Mouse (Mus musculus) neural tube, embryonic 10.5 days (tissue): Measurements from ENCODE around the gene Tnfaip6.
"Not testable (repeated sequence)": the region's sequence is repeated elsewhere in the genome, so short reads cannot be mapped to it uniquely, and the experiment has no call there.

Experiments used
- DNase-seq: peaks from one replicate; pipeline ENCODE4 v3.0.0-alpha.2; 2017; ENCODE audit warnings: low spot score; ENCODE audit errors: extremely low spot score

The Tnfaip6 gene

DNA sequence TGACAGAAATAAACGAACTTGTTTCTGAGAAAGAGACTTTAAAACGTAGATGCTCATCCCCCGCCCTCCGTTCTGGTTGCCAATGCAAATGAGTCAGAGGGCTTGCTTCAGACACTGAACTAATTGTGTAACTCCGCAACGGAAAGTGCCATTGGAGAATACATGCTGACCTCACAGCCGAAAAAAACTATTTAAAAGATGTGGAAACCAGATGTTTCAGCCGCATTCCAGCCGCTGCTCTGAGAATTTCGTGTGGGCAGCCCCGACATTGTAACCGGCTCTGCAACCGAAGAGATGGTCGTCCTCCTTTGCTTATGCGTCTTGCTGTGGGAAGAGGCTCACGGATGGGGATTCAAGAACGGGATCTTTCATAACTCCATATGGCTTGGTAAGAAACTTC is at the start of gene Tnfaip6:
Tnfaip6 (plus strand) TSS at position 128 of the 400 bp plus-strand sequence.
- peak; percentile 64 for DNase-seq

DNA sequence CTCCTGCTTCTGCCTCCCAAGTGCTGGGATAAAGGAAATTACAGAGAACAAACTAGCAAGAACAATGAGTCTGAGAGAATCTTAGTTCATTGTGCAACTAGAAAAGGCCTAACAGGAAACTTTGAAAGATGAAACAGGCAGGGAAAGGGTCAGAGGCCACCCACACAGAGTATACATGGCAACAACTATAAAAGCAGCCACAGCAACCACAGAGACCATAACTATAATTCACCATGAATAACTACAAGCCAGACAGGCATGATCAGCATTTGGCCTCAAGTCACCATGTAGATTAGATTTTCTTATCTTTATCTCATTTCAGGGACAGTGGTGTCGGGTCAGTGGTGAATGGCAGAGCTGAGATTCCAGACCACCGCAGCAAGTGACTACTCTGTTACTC is 48.2 kb upstream of the Tnfaip6 start:
- DNase-seq = no peak

DNA sequence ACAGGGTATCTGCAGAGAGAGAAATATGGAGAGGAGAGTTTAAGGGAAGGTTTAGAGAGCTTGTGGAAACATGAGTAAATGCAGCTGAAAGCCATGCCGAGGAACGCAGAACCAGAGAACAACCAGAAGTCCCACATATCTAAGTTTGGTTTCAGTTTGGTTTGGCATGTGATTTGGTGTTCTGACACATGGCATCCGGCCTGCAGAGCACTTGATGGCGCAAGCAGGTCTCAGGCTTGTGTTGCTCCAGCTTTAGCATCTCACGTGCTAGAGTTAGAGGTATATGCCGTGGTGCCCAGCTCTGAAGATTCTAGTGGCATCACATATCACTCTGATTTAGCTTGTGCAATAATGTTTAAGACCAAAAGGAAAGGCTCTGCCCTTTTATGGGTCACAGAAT is 46.4 kb upstream of the Tnfaip6 start:
- DNase-seq = no peak

DNA sequence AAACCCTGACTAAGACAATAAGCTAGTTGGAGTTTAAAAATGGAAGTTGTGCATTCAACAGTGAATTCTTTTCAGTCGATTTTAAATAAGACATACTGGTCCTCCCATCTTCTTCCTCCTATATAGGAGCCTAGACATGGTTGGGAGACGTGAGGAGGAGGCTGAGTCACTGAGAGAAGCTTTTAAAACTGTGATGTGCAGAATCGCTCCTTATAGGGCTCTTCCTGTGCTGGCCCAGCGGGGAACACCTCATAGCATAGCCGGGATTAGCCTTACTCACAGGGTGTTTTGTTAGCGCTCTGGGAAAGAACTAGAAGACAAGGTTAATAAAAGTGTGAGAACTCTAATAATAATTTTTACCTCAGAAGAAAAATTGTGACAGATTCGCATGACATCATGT is 37.8 kb upstream of the Tnfaip6 start:
- DNase-seq = no peak

DNA sequence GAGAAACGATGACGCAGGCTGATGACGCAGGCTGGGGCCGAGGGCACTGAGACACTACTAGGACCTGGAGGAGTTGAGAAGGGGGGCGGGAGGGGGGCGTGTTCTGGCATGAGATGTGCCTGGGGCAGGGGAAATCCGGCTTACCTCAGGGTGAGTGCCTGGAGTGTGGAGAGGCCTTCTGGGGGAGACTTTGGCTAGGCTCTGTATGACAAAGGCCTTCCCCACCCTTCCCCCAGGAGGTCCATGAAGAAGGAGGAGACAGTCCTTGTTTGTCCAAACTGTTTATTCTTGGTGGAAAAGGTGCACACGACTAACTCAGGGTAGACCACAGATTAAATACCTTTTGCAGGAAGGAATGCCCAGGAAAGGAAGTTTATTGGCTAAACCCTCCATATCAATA is 36.3 kb upstream of the Tnfaip6 start:
- DNase-seq = no peak

DNA sequence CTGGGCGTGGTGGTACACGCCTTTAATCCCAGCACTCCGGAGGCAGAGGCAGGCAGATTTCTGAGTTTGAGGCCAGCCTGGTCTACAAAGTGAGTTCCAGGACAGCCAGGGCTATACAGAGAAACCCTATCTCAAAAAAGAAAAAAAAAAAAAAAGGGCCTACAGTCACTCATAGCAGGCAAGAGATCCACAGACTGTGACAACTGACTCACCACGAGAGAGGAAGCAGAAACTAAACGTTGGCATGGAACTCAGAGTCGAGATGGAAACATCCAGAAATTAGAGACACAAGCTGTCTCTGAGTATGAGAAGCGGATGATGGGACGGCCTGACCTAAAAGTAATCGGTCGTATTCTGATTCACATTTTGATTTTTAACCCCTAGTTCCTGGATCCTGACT is 35.5 kb upstream of the Tnfaip6 start:
- not testable (repeated sequence) for DNase-seq

DNA sequence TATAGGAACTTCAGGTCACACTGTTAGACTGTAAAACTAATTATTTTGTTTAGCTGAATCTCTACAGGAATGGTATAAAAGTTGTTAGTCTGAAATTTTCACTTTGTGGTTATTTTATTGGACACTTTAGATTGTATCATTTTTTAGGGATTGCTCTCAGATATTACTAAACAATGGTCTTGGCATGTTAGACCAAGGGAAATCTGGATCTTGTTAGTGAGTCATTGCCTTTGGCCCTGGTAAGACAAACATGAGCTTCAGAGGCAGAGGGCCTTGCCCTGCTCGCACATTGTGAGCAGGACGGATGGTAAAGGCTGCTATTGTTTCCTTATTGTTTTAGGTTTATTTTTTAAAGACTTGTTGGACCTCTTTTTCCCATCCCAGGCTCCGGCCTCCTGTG is 31.4 kb upstream of the Tnfaip6 start:
- no peak for DNase-seq

DNA sequence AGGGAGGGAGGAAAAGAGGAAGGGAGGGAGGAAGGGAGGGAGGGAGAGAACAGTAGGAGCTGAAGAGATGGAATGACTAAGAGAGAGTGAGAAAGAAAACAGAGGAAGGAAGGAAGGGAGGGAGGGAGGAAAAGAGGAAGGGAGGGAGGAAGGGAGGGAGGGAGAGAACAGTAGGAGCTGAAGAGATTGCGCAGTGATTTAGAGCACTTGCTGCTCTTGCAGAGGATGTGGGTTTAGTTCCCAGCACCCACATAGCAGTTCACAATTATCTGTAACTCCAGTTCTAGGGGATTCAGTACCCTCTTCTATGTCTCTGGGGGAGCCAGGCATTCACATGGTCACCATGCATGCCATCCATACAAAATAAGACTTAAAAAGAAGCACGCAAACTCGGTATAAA is 26.0 kb upstream of the Tnfaip6 start:
- DNase-seq = not testable (repeated sequence)

DNA sequence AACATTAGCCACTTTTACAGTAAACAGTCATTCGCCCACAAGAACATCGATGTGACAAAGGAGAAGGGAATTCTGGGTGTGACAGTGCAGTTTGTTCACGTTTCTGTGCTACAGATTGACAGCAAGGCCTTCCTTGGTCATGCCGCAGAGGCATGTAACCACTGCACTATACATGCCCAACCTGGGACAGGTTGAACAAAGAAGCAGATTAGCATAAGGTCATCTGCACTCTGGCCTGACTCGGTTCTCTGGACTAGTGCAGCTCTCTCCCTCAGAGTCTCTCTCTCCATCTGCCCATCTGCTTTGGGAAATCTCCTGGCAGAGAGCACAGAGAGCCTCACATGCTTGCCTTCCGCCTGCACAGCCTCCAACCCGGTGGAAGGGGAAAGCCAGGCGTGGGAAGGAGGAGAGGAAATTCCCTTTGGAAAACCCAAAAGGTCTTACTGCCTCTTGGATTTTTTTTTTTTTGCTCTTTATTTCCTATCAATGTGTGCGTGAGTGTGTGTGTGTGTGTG is 24.4 kb upstream of the Tnfaip6 start:
- DNase-seq = no peak

DNA sequence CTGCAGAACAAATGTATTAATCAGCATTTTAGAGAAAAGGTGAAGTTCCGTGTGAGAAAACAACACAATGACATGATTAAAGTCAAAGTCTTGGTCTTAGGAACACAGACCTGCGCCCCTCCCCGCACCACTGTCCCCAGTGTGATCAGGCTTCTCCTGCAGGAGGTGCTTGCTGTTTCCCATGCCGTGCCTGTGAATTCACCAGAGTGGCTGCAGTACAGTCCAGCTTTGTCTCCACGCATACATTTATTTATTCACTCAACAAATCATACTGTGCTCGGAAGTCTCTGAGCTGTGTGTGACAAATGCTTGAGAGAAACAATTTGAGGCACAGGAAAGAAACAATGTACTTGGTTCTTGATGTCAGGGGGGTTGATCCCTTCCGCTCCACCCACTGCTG is 21.4 kb upstream of the Tnfaip6 start:
- DNase-seq = no peak

DNA sequence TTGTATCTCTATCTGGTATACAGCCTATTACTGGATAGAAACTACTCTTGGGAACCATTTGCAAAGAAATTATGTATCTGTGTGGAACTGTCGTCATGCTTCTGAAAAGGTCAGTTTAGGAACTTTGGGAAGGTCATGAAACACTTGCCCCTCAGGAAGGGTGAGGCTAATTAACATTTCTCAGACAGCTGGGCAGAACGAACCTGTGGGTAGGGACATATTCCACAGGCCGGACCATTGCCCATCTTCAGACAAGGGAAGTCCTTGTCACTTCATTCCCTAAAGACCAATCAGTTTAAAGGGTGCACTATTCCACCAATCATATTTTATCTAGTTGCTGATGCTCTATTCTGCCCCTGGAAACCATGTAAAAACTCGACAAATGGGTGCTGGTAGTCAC is 10.7 kb upstream of the Tnfaip6 start:
- DNase-seq = no peak

DNA sequence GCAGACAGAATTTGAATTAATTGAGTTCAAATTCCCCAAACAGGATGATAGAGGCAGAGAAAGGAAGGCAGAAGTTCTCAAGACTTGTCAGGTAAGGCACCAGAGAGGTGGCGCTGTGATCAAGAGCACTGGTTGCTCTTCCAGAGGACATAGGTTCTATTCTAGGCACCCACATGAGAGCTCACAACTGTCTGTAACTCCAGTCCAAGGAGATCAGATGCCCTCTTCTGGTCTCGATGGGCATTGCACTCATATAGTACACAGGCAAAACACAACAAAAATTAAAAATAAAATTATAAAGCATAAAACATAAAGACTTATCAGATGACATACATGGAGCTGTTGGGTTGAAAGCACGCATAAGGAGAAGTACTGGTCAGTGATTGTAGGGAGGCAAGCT is 8.4 kb upstream of the Tnfaip6 start:
- no peak for DNase-seq

DNA sequence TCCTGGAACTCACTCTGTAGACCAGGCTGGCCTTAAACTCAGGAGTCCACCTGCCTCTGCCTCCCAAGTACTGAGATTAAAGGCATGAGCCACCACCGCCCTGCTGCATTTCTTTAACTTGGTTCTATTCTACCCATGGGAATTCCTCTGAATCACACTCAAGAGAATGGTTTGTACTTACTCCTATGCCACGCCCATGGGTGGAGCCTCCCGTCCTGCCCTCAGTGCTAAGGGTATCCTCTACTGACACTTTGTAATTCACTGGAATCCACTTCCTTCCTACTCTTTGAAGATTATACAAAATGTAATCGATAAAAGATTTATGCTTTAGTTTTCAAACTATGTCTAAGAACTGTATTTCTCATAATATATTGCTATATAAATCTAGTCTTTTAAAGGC is 6.3 kb upstream of the Tnfaip6 start:
- no peak for DNase-seq

DNA sequence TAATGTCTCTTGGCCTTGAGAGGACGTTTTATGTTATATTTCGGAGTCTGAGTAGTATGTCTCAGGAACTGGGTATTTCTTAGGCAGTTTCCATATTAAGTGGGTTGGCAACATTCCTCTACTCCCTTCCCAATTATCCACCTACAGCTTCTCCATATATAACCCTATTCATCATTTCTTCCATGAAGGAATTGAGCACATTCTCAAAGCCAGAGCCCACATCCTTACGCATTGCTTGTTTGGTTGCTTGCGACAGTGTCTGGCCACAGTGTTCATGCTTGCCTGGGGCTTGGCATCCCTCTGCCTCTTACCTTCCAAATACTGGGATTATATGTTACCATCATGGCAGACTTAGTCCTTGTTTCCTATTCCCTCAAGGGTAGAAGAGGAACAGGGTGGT is 3.2 kb upstream of the Tnfaip6 start:
- DNase-seq = no peak

DNA sequence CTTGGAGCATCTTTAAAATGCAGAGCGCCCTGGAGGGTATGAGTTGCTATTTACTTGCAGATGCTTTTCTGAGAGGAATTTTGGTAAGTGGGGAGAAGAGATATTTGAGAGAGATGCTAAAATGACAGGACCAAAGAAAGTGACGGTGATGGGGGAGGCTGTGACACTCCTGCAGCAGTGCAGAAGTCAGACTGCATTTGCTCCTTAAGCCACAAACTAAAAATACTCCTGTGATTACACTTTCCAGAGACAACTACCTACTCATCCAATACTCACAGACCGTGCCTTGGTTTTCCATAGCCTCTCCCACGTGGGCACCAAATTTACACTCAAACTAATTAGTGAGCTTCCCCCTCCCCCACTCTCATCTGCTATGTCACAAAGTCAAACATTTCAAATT is 2.7 kb upstream of the Tnfaip6 start:
- DNase-seq = no peak

DNA sequence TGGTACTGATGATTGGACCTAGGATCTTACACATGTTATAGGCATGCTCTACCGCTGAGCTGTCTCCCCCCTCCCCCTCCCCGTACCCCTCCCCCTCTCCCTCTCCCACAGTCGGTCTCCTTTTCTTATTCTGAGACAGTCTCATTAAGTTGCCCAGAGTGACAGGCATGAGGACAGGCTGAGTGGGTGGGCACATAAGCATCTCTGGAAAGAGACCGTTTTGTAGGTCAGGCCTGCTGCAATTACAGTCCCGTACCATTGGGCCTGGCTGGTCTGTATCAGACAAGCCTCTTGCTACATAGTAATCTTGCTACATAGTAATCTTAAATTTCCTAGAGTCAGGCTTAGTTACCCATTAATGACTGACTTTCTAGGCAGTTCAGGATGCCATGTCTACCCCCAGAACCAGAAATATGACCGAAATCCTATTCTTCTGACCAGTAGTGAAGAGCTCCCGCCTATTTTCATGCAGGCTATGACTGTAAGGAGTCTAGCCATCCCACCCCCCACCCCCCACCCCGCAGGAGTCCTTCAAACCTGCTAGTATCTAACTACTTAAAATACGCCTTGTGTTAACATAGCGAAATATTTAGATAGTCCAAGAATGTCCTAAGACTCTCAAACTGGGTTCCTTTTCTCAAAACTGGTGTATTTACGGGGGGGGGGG is 747 bp upstream of the Tnfaip6 start:
- peak; percentile 37 for DNase-seq

DNA sequence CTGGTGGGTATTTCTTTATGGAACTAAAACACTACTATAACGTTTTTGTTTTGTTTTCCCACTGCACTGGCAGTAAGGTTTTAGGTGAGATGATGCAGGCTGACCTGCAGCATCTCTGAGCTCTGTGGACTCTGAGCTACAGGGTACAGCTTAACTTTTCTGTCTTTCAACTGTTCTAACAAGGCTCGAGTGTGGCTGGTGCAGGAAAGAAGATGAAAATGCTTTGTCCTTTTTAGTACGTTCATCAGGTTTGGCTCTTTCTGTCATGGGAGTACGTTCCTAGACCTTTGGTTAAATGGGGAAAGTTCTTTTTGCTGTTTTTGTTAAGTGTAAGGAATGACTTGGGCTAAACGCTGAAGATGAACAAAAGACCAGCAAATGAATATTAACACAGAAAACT is 749 bp downstream of the Tnfaip6 start:
- DNase-seq = peak; percentile 27

DNA sequence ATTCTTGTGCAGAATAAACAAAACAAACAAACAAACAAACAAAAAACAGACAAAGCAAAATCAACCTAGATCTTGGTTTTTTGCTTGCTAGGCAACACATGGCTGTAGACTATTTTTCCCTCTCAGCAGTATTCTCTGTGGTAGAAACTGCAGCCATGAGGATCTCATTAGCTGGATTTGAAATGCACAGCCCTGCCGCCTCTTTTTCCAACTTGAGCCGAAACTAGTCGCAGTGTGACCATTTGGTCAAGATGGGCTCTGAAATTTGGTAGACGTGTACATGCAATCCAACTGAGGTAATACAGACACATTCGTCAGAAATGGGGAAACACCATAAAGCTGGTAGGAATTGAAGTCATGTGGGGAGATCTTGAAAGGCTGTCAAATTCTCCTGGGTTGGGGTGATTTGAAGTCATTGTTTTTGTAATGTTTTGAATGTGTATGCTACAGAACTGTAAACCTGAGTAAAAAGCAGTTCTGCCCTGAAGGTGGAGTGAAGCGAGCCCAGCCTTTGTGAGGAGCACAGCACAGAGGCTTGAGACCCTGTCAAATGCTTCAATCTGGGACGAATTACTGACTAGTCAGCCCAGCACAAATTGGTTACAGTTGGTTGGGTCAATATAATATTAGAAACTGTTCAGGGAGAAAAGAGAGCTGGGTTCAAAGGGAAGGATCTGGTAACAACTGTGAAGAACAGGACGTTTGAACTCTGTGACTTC is 1.4 kb downstream of the Tnfaip6 start:
- DNase-seq = peak; percentile 49

DNA sequence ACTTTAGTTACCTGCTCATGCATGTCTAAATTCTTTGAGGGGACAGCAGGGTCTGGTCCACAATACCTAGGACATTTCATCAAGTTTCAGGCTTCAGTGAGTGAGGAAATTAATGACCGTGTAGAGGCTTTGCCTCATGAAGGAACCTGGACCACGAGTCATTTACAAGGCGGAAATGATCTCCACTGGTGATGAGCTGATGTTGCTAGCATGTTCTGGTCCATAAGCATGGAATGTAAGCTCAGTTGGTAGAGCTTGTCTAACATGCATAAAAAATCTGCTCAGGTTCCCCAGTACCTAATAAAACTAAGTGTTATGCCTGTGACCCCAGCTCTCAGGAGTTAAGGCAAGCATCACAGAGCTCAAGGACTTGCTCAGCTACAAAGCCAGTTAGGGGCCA is 4.3 kb downstream of the Tnfaip6 start:
- DNase-seq = no peak

DNA sequence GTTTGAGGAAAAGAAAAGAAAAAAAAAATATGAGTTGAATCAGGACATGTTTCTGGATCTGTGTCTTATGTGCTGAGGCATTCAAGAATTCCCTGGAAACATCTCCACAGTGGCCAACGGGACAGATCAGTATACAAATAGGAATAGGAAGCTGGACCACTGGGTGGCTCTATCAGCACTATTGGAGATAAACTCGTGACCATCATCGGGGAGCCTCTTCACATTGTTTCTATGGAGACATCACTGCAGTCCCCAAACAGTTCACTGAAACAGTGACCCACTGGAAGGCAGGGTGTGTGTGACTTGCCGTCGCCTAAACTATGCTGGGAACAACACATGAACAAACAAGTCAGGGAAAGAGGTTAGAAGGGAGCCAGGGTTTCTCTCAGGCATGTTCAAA is 4.9 kb downstream of the Tnfaip6 start:
- DNase-seq = no peak

DNA sequence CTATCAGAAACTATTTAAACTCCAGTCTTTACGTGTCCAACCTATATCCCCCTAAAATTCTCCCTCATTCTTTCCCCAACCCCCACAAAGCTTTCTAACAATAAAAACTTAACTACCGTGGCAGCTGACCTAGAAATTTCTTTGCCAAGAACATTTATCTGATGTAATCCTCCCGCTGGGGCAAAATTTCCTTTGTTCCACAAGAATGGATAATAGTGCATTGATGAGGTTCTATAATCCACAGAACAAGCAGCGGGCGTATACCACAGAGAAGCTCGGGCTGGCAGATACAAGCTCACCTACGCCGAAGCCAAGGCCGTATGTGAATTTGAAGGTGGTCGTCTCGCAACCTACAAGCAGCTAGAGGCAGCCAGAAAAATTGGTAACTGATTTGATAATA is 5.7 kb downstream of the Tnfaip6 start:
- DNase-seq = no peak

DNA sequence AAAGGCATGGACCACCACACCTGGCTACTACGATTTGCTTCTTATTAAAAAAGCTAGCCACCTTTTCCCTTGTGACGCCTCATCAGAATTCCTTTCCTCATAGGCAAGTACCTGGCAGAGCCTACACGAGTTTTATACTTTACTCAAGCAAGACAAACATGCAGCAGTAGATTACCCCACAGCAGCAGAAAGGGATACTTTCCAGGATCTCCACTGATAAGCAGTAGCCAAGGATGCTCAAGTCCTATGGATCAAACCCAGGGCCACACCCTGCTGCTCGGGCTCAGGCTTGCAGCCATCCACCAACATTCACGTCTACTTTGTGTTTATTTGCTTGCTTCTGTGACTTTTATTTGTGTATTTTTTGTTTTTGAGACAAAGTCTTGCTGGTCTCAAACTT is 8.2 kb downstream of the Tnfaip6 start:
- no peak for DNase-seq

DNA sequence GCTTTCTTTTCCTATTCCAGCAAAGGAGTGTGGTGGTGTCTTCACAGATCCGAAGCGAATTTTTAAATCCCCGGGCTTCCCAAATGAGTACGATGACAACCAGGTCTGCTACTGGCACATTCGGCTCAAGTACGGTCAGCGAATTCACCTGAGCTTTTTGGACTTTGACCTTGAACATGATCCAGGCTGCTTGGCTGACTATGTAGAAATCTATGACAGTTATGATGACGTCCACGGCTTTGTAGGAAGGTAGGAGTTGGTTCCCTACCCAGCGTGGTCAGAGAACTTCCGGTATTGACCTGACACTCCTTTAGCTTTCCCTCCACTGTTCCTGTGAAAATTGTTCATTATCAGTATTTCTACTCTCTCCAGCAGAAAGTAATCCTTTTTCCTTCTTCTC is 13.0 kb downstream of the Tnfaip6 start:
- no peak for DNase-seq
